Mouse (Mus musculus) hindbrain, embryonic 14.5 days (tissue): ENCODE measurements around the gene Uimc1. TPM values are rescaled to one million over a fixed set of nuclear protein-coding genes. Genes with fewer than 3 reads are reported as not detected.

Experiments used
- ATAC-seq: fragments of 200-750 bp; cut with Nextera tagmentation; 2 replicates; pipeline ENCODE4 v1.8.0; 2017; ENCODE audit warnings: moderate number of reproducible peaks, mild to moderate bottlenecking, moderate TSS enrichment, moderate library complexity; ENCODE audit not compliant: low FRiP score
- DNase-seq: peaks from one replicate; pipeline ENCODE4 v3.0.0-alpha.2; 2015; ENCODE audit warnings: low spot score
- H3K27ac ChIP-seq: fragments of 300-500 bp; sonication (generic); 2 replicates; pipeline ENCODE4 v1.5.1; 2014; ENCODE audit warnings: mild to moderate bottlenecking, moderate library complexity
- H3K27me3 ChIP-seq: fragments of 300-500 bp; sonication (generic); 2 replicates; pipeline ENCODE4 v1.6.1; 2014; ENCODE audit warnings: mild to moderate bottlenecking, low read length, mixed read lengths; ENCODE audit not compliant: control insufficient read depth, insufficient read depth
- H3K36me3 ChIP-seq: fragments of 300-500 bp; sonication (generic); replicated peaks from 2 replicates; pipeline ENCODE4 v1.6.1; 2014; ENCODE audit not compliant: control insufficient read depth, insufficient read depth
- H3K4me1 ChIP-seq: fragments of 300-500 bp; sonication (generic); replicated peaks from 2 replicates; pipeline ENCODE4 v1.6.1; 2014; ENCODE audit warnings: antibody characterized with exemption, low read length, mixed read lengths; ENCODE audit not compliant: control insufficient read depth, insufficient read depth
- H3K4me2 ChIP-seq: fragments of 300-500 bp; sonication (generic); replicated peaks from 2 replicates; pipeline ENCODE4 v1.6.1; 2014; ENCODE audit warnings: mild to moderate bottlenecking, moderate library complexity
- H3K4me3 ChIP-seq: fragments of 300-500 bp; sonication (generic); replicated peaks from 2 replicates; pipeline ENCODE4 v1.5.1; 2014; ENCODE audit warnings: mild to moderate bottlenecking, low read length
- H3K9ac ChIP-seq: fragments of 300-500 bp; sonication (generic); 2 replicates; pipeline ENCODE4 v1.6.1; 2014
- H3K9me3 ChIP-seq: fragments of 300-500 bp; sonication (generic); 2 replicates; pipeline ENCODE4 v1.6.1; 2016; ENCODE audit warnings: low read length; ENCODE audit not compliant: control insufficient read depth
- WGBS: fragments of 180-500 bp; shearing (Covaris S2); extraction: QIAGEN DNeasy Blood & Tissue Kit; methylation state at CpG from one replicate; pipeline ENCODE4 v1.1.7; 2014; 5-methylcytosine and 5-hydroxymethylcytosine counted together
- polyA plus RNA-seq: library from polyadenylated mRNA; unstranded; fragments of >200 nt; fragmentation: Nextera tagmentation; extraction: Ambion mirVana; gene quantifications from 2 replicates; pipeline ENCODE4 v1.2.1, GENCODE M21; 2014

The Uimc1 gene
- 20.8 and 21.5 TPM in 2 replicates for polyA plus RNA-seq

DNA sequence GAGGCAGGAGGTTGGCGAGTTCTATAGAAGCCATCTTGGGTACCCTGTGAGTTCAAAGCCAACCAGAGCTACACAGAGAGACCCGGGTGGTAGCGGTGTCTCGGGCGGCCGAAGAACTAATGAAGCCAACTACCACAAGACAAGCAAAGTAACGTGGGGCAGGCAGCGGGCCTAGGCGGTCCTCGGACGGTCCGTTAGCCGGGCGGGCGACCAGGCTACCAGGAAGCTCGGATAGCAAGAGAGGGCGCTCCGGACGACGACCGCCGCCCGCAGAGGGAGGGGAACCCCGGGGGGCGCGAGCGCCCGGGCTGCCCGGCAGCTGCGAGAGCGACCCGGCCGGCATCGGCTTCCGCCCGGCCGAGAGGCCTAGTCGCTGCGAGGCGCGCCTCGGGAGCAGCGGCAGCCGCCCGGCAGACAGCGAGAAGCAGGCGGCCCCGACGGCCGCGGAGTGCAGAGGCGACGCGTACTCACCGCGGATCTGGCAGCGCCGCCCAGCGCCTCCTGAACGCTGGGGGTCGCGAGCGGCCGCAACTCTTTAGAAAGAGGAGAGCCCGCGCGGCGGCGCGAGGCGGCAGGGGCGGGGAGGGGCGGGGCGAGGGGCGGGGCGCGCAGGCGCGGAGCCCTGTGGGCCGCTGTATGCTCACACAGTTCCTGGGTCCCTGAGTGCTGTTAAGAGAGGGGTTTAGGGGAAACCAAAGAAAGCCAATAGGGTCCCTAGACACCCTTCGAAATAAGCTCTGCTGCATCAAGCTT is at the start of gene Uimc1:
Gene Uimc1, minus strand, starts transcription at position 575 of the 753 bp plus-strand sequence.
- Histone ChIP-seq H3K9me3 (no peaks in the 10 kb centered on the region), H3K9ac (peak within 1 kb of the TSS; percentile 77), H3K27me3 (no peaks in the 10 kb centered on the region), H3K4me1 (peaks cover 6% of the 10 kb centered on the region), H3K27ac (peak within 1 kb of the TSS; percentile 72), H3K4me2 (peak within 1 kb of the TSS; percentile 58), H3K4me3 (peak within 1 kb of the TSS; percentile 67), H3K36me3 (no peaks in the 10 kb centered on the region)
- DNase-seq (peak; percentile 84), ATAC-seq (peak; percentile 95)
- 1% methylated on average over 59 of the region's 81 CpGs for WGBS

DNA sequence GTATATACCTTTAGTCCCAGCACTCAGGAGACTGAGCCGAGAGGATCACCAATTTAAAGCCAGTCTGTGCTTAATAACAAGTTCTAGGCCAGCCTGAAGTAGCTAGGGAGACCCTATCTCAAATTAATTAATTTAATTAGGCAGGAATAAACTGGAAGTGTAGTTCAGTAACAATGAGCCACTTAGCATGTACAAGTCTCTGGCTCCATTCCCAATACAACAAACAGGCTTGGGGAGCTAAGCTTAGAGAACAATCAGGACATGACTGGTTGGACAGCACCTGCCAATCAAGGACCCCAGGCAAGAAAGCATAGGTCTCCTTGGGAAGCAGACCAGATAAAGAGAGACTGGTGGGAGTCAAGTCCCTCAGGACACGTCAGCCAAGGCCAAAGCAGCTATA is 40.2 kb upstream of the Uimc1 start:
- H3K4me1 ChIP-seq, result no peaks in the 10 kb centered on the region
- no peaks in the 10 kb centered on the region for H3K9me3 ChIP-seq
- H3K4me3 ChIP-seq, result no peak overlapping the region
- no peaks in the 10 kb centered on the region for H3K36me3 ChIP-seq
- no peak for DNase-seq
- H3K27ac ChIP-seq, result no peak overlapping the region
- H3K27me3 ChIP-seq, result no peaks in the 10 kb centered on the region
- no peak overlapping the region for H3K9ac ChIP-seq
- 84% methylated on average over 2 of the region's 2 CpGs for WGBS
- no peak overlapping the region for H3K4me2 ChIP-seq
- ATAC-seq, result no peak

DNA sequence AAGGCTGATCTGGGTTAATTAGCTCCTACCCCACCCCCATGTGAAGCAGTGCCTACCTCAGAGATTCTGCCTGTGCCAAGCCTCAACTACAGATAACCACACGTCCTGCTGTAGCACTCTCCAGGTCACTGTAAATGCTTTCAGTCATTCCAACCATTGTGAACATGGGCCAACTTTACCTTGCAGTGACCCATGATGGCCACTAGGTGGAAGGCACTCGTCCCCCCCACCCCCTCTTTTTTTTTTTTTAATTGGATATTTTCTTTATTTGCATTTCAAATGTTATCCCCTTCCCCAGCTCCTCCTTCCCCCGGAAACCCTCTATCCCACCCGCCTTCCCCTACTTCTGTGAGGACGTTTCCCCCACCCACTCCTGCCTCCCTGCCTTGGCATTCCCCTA is 35.3 kb upstream of the Uimc1 start:
- DNase-seq (peak; percentile 31), ATAC-seq (no peak)

DNA sequence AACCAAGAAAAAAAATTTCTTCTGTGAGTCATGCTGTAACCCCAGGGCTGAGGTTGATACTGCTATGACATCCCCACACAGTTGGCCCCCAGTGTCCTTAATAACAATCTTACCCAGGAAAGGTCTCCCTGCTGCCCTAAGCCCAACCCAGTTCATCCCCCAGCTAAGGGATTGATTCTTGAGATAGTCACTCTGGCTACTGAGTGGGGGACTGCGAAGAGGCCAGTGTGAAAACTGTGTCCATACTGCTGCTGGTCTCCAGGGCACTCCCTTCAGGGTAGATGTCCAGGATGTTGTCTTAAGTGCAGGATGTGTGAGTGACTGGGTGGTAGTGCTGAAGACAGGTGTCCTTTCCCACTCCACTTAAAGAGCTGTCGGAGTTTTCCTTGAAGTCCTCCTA is 33.3 kb upstream of the Uimc1 start, which contains the start of gene Gm17617:
Gene Gm17617, minus strand, starts transcription at position 101 of the 400 bp plus-strand sequence.
- no peak within 1 kb of the TSS for H3K4me3 ChIP-seq
- peaks cover 52% of the 10 kb centered on the region for H3K36me3 ChIP-seq
- no peak within 1 kb of the TSS for H3K27ac ChIP-seq
- no peaks in the 10 kb centered on the region for H3K4me1 ChIP-seq
- H3K9ac ChIP-seq, result no peak within 1 kb of the TSS
- ATAC-seq (no peak), DNase-seq (no peak)
- H3K9me3 ChIP-seq, result no peaks in the 10 kb centered on the region
- H3K4me2 ChIP-seq, result no peak within 1 kb of the TSS
- H3K27me3 ChIP-seq, result no peaks in the 10 kb centered on the region
- WGBS, result 98% methylated on average over 2 of the region's 2 CpGs

More for the DNA sequence above, 35.3 kb upstream of the Uimc1 start:
- WGBS, result 5% methylated on average over 5 of the region's 5 CpGs
- Histone ChIP-seq H3K4me2 (no peak overlapping the region), H3K9me3 (no peaks in the 10 kb centered on the region), H3K27me3 (no peaks in the 10 kb centered on the region), H3K9ac (no peak overlapping the region), H3K4me3 (no peak overlapping the region), H3K4me1 (no peaks in the 10 kb centered on the region), H3K36me3 (peaks cover 33% of the 10 kb centered on the region), H3K27ac (no peak overlapping the region)

DNA sequence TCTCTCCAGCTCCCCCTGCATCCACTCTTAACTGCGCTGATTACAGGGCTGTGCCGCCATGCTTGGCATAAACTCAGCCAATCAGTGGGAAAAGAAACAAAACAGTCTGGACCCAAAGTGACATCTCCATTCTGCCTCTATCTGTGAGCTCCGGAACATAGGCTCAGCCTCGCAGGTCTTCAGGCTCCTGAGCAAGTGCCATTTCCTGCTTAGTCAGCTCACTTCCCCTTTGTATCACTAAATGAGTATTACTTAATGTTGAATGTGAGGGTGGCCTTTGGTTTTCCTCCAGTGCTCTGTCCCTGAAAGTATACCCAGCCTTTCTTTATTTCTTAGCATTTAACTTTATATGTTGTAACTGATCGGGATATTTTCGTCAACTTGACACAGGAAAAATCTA is 24.8 kb upstream of the Uimc1 start:
- H3K27me3 ChIP-seq, result no peaks in the 10 kb centered on the region
- H3K27ac ChIP-seq, result no peak overlapping the region
- H3K4me3 ChIP-seq, result no peak overlapping the region
- H3K4me1 ChIP-seq, result no peaks in the 10 kb centered on the region
- H3K9me3 ChIP-seq, result no peaks in the 10 kb centered on the region
- ATAC-seq (no peak), DNase-seq (no peak)
- peaks cover 91% of the 10 kb centered on the region for H3K36me3 ChIP-seq
- no peak overlapping the region for H3K4me2 ChIP-seq
- no peak overlapping the region for H3K9ac ChIP-seq
- WGBS, result 94% methylated on average over 6 of the region's 6 CpGs

DNA sequence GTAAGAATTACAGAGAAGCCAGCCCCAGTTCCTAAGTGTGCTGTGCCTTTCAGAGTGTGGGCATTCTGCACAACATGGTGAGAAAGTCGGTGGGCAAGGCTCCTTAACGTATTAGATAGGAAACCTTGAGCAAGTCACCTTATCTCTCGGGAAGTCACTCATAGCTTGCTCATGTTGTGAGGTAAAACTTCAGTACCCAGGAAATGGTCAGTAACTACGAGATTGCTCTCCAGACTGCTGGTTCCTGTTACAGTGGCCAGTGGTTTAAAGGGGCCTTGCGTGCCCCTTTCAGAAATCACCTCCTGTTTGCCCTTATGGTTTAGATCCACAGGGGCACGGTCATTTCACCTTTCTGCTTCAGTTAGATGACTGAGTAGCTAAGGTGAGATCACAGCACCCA is 14.3 kb upstream of the Uimc1 start:
- no peak overlapping the region for H3K9ac ChIP-seq
- H3K4me3 ChIP-seq, result no peak overlapping the region
- ATAC-seq (no peak), DNase-seq (no peak)
- no peaks in the 10 kb centered on the region for H3K27me3 ChIP-seq
- H3K36me3 ChIP-seq, result peaks cover 57% of the 10 kb centered on the region
- H3K27ac ChIP-seq, result no peak overlapping the region
- no peaks in the 10 kb centered on the region for H3K4me1 ChIP-seq
- H3K4me2 ChIP-seq, result no peak overlapping the region
- WGBS, result 90% methylated on average over 6 of the region's 6 CpGs
- H3K9me3 ChIP-seq, result no peaks in the 10 kb centered on the region

DNA sequence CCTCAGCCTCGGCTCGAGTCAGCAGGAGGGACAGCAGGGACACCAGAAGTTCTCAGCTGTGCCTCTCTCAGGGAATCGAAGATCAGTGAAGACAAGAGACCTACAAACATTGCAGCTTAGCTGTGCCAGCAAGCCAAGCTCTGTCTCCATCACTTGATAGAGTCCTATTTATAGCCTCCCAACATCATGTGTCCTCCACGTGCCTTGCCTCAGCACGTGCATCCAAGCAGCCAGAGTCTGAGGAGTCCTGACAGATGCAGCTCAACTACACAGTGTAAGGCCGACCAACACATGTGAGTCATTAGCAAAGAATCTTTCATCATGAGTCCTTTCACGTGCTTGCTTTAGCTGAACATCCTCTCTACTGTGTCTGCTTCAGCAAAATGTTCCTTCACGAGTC is 7.6 kb upstream of the Uimc1 start:
- WGBS, result 90% methylated on average over 8 of the region's 8 CpGs
- DNase-seq, result no peak
- no peak for ATAC-seq
- H3K4me1 ChIP-seq, result peaks cover 12% of the 10 kb centered on the region
- no peak overlapping the region for H3K9ac ChIP-seq
- no peak overlapping the region for H3K4me2 ChIP-seq
- no peak overlapping the region for H3K4me3 ChIP-seq
- no peaks in the 10 kb centered on the region for H3K27me3 ChIP-seq
- no peak overlapping the region for H3K27ac ChIP-seq
- peaks cover 12% of the 10 kb centered on the region for H3K36me3 ChIP-seq
- no peaks in the 10 kb centered on the region for H3K9me3 ChIP-seq

DNA sequence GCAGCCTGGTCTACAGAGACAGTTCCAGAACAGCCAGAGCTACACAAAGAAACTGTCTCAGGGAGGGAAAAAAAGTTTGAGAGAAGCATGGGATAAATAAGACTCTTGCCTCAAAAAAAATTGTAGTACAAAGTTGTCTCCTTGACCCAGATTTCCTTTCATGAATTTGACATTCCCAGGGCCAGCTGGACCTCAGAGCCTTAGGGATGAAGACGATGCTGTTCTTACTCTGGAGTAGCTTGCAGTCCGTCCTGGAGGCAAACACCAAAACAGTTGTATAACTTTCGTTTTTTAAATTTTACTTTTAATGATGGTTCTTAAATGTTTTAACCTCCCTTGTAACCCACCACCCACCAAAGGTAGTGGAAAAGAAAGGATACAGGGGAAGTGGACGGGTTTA is 7.0 kb upstream of the Uimc1 start:
- H3K36me3 ChIP-seq, result peaks cover 12% of the 10 kb centered on the region
- H3K27me3 ChIP-seq, result no peaks in the 10 kb centered on the region
- H3K9me3 ChIP-seq, result no peaks in the 10 kb centered on the region
- ATAC-seq (no peak), DNase-seq (no peak)
- no peak overlapping the region for H3K27ac ChIP-seq
- H3K4me2 ChIP-seq, result 0 out of 2 replicates have a peak overlapping the region, but pooled peaks have one; percentile 3
- peaks cover 12% of the 10 kb centered on the region for H3K4me1 ChIP-seq
- no peak overlapping the region for H3K4me3 ChIP-seq
- 0 out of 2 replicates have a peak overlapping the region, but pooled peaks have one; percentile 89 for H3K9ac ChIP-seq
- 96% methylated on average over 4 of the region's 4 CpGs for WGBS

DNA sequence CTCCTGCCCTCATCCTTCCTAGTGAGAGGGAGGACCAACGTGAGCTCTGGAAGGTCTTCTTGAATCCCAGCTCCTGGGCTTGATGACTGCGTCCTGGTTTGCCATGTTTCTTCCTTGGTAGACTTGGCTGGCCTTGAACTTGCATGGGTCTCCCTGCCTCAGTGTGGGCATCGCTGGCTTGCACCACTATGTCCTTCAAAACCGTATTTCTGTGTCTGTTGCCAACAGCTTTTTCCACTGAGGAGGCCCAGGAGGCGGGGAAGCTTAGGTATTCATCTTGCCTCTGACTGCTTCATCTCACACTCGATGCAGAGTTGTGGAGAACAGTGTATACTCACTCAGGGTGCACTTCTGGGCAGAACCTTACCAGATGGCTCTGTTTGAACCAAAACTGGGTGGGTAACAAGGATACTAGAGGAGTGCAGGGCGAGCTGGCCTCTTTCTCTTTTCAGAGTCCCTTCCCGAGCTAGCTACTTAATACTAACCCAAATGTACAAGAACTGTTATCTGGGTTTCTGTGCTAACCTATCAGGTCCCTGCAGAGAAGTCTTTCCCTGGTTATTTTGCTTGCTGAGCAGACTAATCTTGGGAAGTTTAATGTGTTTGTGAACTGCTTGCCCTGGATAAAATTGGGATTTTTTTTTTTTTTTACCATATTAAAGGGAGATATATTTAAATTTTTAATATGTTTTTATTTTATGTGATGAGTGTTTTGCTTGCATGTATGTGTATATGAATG is 6.0 kb upstream of the Uimc1 start:
- peak overlapping the region; percentile 89 for H3K9ac ChIP-seq
- peaks cover 12% of the 10 kb centered on the region for H3K36me3 ChIP-seq
- no peaks in the 10 kb centered on the region for H3K9me3 ChIP-seq
- peak overlapping the region; percentile 72 for H3K4me2 ChIP-seq
- peaks cover 12% of the 10 kb centered on the region for H3K4me1 ChIP-seq
- ATAC-seq (no peak), DNase-seq (no peak)
- peak overlapping the region; percentile 90 for H3K4me3 ChIP-seq
- WGBS, result 20% methylated on average over 8 of the region's 8 CpGs
- no peaks in the 10 kb centered on the region for H3K27me3 ChIP-seq
- peak overlapping the region; percentile 79; the same call in 1 of the 2 replicates for H3K27ac ChIP-seq
